In genomic region chr9:77917074-77917621, GRCm38 (mm10) we compare ENCODE assay signal across 8 mouse cellular contexts. TPM values are rescaled to one million over a fixed set of nuclear protein-coding genes. Genes with fewer than 3 reads are reported as not detected.
DNase-seq lines count a peak whose midpoint lies in the region; ATAC-seq lines count a peak whose summit lies in the region.

TSS of gene Elovl5 (plus strand) at chr9:77917364.

- ATAC-seq in hindbrain, embryonic 15.5 days (ENCODE audit: low FRiP score, low read depth), result peak; percentile 97

- no peaks in the 10 kb centered on the region for H3K27me3 ChIP-seq in hindbrain, embryonic 15.5 days

- DNase-seq in T-cell, adult 2 months (ENCODE audit: low spot score), result peak; percentile 98
- peak; percentile 96 to 97 for DNase-seq in cerebellum, postnatal 36 days
- DNase-seq in frontal cortex, postnatal 36 days (ENCODE audit: low spot score in 2 of 2), result peak; percentile 97 to 98
- peak; percentile 95 for DNase-seq in left cerebral cortex, adult 11 months (ENCODE audit: low spot score)
- peak; percentile 98 for DNase-seq in lung, postnatal 4 days
- DNase-seq in retina, postnatal 7 days (ENCODE audit: low read depth, low spot score), result peak; percentile 82
- DNase-seq in urinary bladder, adult 2 months (ENCODE audit: low spot score), result peak; percentile 89

- H3K9ac ChIP-seq in hindbrain, embryonic 15.5 days, result peak within 1 kb of the TSS; percentile 71

- peak within 1 kb of the TSS; percentile 92 for H3K27ac ChIP-seq in hindbrain, embryonic 15.5 days (replicated peaks)

- peak within 1 kb of the TSS; percentile 72 for H3K4me3 ChIP-seq in hindbrain, embryonic 15.5 days

- peak within 1 kb of the TSS; percentile 92 for H3K4me2 ChIP-seq in hindbrain, embryonic 15.5 days

- no peaks in the 10 kb centered on the region for H3K36me3 ChIP-seq in hindbrain, embryonic 15.5 days

- WGBS in hindbrain, embryonic 15.5 days, result under 1% methylated on average over 42 of the region's 42 CpGs

- no peaks in the 10 kb centered on the region for H3K9me3 ChIP-seq in hindbrain, embryonic 15.5 days

- peaks cover 20% of the 10 kb centered on the region for H3K4me1 ChIP-seq in hindbrain, embryonic 15.5 days (replicated peaks)

RNA-seq across cellular contexts. Expression of gene Elovl5, which starts in this region (rescaled TPM):
- 62.3 and 67.1 TPM in 2 replicates for polyA plus RNA-seq in hindbrain, embryonic 15.5 days (2015; fragmentation: Nextera tagmentation; extraction: Ambion mirVana)
- 59.3 and 70.3 TPM in 2 replicates for polyA plus RNA-seq in urinary bladder, adult 2 months (2012; rRNA removed)

Comparison
In these comparisons a context has a peak if more than half of its experiments do, and no peak if none do; other contexts are left out.
1. Peak in every context shown above with its lines: DNase-seq, ATAC-seq, H3K4me3 ChIP-seq and H3K27ac ChIP-seq.